Mouse (Mus musculus): ENCODE results near the gene Tmod4. TPM values are rescaled to one million over a fixed set of nuclear protein-coding genes. Genes with fewer than 3 reads are reported as not detected.

The Tmod4 gene
- polyA plus RNA-seq, 1 experiment from 2014 or later: 1.2 TPM

GRCm38 (mm10) chr3:95147924-95148323 lies 23.6 kb downstream of the Tmod4 start:
- no peak for ATAC-seq (ENCODE audit: insufficient read depth)
- no peaks in the 10 kb centered on the region for H3K36me3 ChIP-seq (ENCODE audit: insufficient read depth)
- no peak for TF ChIP-seq CTCF (IDR thresholded peaks at IDR 0.05; ENCODE audit: low read depth)
- WGBS: 55% methylated on average over 3 of the region's 3 CpGs
- H3K4me3 ChIP-seq (ENCODE audit: low read depth, low read length): no peak overlapping the region
- no peak overlapping the region for H3K9ac ChIP-seq
- no peaks in the 10 kb centered on the region for H3K9me3 ChIP-seq (ENCODE audit: low read depth, low read length)
- H3K4me1 ChIP-seq (ENCODE audit: insufficient read depth): no peaks in the 10 kb centered on the region
- no peak overlapping the region for H3K4me2 ChIP-seq
- no peak overlapping the region for H3K27ac ChIP-seq (ENCODE audit: low read depth)
- H3K27me3 ChIP-seq (ENCODE audit: insufficient read depth, low read length): no peaks in the 10 kb centered on the region
- no peak for DNase-seq

GRCm38 (mm10) chr3:95153874-95154273 lies 29.6 kb downstream of the Tmod4 start:
- Histone ChIP-seq H3K4me1 (ENCODE audit: insufficient read depth) (no peaks in the 10 kb centered on the region), H3K4me3 (ENCODE audit: low read depth, low read length) (no peak overlapping the region), H3K27me3 (ENCODE audit: insufficient read depth, low read length) (no peaks in the 10 kb centered on the region), H3K27ac (ENCODE audit: low read depth) (no peak overlapping the region), H3K4me2 (no peak overlapping the region), H3K36me3 (ENCODE audit: insufficient read depth) (no peaks in the 10 kb centered on the region), H3K9me3 (ENCODE audit: low read depth, low read length) (no peaks in the 10 kb centered on the region), H3K9ac (no peak overlapping the region)
- ATAC-seq (ENCODE audit: insufficient read depth): no peak
- DNase-seq: peak; percentile 38
- WGBS: 49% methylated on average over 4 of the region's 4 CpGs
- TF ChIP-seq CTCF (IDR thresholded peaks at IDR 0.05; ENCODE audit: low read depth): peak; percentile 54

DNA sequence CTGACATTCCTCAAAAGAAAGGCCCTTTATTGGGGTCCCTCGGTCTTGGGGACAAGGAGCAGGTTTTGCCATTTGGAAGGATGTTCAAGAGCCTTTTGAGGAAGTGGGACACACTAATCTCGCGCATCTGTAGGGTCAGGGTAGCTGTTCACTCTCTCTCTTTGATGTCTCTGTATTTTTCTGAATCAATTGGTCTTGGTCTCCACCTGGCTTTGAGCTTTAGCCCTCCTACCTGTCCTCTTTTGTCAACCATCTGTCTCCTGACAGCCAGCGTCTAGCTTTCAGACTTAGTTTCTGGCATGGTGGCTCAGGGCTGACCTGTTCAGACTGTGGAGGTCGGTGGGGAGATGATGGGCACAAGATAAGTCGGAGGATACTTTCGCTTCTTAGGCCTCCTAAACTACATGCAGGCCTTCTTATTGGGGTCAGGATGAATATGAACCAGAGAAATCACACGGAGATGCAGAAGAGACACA lies 35.3 kb downstream of the Tmod4 start:
- Histone ChIP-seq H3K27ac (ENCODE audit: low read depth) (no peak overlapping the region), H3K9ac (peak overlapping the region; percentile 32), H3K9me3 (ENCODE audit: low read depth, low read length) (no peaks in the 10 kb centered on the region), H3K4me3 (ENCODE audit: low read depth, low read length) (peak overlapping the region; percentile 77), H3K4me2 (peak overlapping the region; percentile 93), H3K4me1 (ENCODE audit: insufficient read depth) (peaks cover 19% of the 10 kb centered on the region), H3K27me3 (ENCODE audit: insufficient read depth, low read length) (no peaks in the 10 kb centered on the region), H3K36me3 (ENCODE audit: insufficient read depth) (peaks cover under 1% of the 10 kb centered on the region; the same call in 1 of the 2 replicates)
- no peak for DNase-seq
- ATAC-seq (ENCODE audit: insufficient read depth): no peak
- 16% methylated on average over 8 of the region's 8 CpGs for WGBS
- TF ChIP-seq CTCF (IDR thresholded peaks at IDR 0.05; ENCODE audit: low read depth): no peak

- peak within 1 kb of the TSS; percentile 77 for H3K4me3 ChIP-seq (ENCODE audit: low read depth, low read length)
- no peaks in the 10 kb centered on the region for H3K27me3 ChIP-seq (ENCODE audit: insufficient read depth, low read length)
- TF ChIP-seq CTCF (IDR thresholded peaks at IDR 0.05; ENCODE audit: low read depth): no peak
- peak within 1 kb of the TSS; percentile 63 for H3K9ac ChIP-seq
- ATAC-seq (ENCODE audit: insufficient read depth) (peak; percentile 97), DNase-seq (peak; percentile 94)
- H3K4me1 ChIP-seq (ENCODE audit: insufficient read depth): peaks cover 19% of the 10 kb centered on the region
- under 1% methylated on average over 66 of the region's 66 CpGs for WGBS
- H3K9me3 ChIP-seq (ENCODE audit: low read depth, low read length): no peaks in the 10 kb centered on the region
- peak within 1 kb of the TSS; percentile 93 for H3K4me2 ChIP-seq
- H3K36me3 ChIP-seq (ENCODE audit: insufficient read depth): peaks cover 3% of the 10 kb centered on the region; the same call in 1 of the 2 replicates
- no peak within 1 kb of the TSS for H3K27ac ChIP-seq (ENCODE audit: low read depth)
These were observed 36.0 kb downstream of the Tmod4 start, which contains the start of gene Sema6c for GRCm38 (mm10) chr3:95159987-95160963. TSS of gene Sema6c (plus strand) at chr3:95160457.

DNA sequence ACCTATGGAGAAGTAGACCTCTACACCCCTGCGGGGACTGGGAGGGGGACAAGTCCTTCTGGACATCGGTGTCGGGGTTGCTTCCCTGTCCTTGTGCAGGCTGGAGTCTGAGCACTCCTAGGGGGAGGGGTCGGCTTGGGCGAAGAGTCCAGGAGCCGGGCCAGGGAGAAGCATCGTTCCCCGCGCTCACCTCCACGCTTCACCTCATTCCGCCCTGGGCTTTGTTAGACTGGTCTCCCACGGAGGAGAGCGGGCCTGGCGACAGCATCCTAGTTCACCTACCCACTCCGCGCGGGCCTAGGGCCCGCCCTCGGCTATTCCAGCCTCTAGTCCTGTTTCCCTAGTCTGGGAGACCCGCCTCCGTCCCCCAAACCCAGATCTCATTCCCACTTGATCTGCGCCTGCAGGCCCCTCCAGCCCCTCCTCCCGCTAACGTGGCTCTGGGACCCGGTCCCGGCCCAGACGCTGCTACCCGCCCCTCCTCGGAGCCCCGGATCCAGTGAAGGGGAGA lies 36.8 kb downstream of the Tmod4 start:
- Histone ChIP-seq H3K4me2 (peak overlapping the region; percentile 93), H3K4me1 (ENCODE audit: insufficient read depth) (peaks cover 19% of the 10 kb centered on the region), H3K36me3 (ENCODE audit: insufficient read depth) (peaks cover 7% of the 10 kb centered on the region; the same call in 1 of the 2 replicates), H3K27me3 (ENCODE audit: insufficient read depth, low read length) (no peaks in the 10 kb centered on the region), H3K4me3 (ENCODE audit: low read depth, low read length) (peak overlapping the region; percentile 77), H3K9me3 (ENCODE audit: low read depth, low read length) (no peaks in the 10 kb centered on the region), H3K27ac (ENCODE audit: low read depth) (no peak overlapping the region), H3K9ac (peak overlapping the region; percentile 63)
- DNase-seq: peak; percentile 35
- peak; percentile 12; the same call in 1 of the 2 replicates for ATAC-seq (ENCODE audit: insufficient read depth)
- no peak for TF ChIP-seq CTCF (IDR thresholded peaks at IDR 0.05; ENCODE audit: low read depth)
- WGBS: under 1% methylated on average over 30 of the region's 30 CpGs

DNA sequence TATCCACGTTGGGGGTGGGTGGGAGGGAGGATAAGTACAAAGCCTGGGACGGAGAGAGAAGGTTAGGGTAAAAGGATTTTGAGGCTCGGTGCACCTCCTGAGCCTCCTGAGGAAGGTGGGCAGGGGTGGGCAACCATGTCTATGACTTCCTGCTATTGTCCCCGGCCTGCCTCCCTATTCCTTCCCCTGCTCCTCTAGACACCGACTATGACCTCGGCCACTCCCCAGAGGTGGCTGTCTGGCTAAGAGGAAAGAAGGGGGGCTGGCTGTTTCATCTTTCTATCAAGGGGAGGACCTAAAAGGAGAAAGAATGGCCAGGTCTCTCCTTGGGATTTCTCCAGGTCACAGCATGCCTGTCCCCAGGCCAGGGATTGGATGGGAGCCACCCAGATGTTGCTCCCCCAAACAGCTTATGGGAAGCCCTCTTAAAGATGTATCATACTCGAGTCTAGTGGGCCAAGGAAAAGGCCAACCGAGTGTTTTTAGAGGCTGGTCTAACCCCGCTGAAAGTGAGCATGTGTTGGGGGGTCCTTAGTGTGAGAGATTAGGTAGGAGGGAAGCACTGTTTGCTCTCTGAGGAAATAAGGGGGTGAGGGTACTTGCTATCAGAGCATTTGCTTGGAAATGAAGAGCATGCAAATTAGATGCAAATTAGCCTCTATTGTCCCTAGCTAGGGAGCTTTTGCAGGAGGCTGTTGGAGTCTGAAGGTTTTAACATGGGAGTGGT lies 37.5 kb downstream of the Tmod4 start:
- no peak for TF ChIP-seq CTCF (IDR thresholded peaks at IDR 0.05; ENCODE audit: low read depth)
- WGBS: 5% methylated on average over 9 of the region's 9 CpGs
- peak overlapping the region; percentile 63 for H3K9ac ChIP-seq
- H3K36me3 ChIP-seq (ENCODE audit: insufficient read depth): peaks cover 9% of the 10 kb centered on the region; the same call in 1 of the 2 replicates
- H3K9me3 ChIP-seq (ENCODE audit: low read depth, low read length): no peaks in the 10 kb centered on the region
- ATAC-seq (ENCODE audit: insufficient read depth) (no peak), DNase-seq (peak; percentile 43)
- H3K4me3 ChIP-seq (ENCODE audit: low read depth, low read length): peak overlapping the region; percentile 77
- H3K4me2 ChIP-seq: peak overlapping the region; percentile 93
- H3K27me3 ChIP-seq (ENCODE audit: insufficient read depth, low read length): no peaks in the 10 kb centered on the region
- H3K4me1 ChIP-seq (ENCODE audit: insufficient read depth): peaks cover 19% of the 10 kb centered on the region
- H3K27ac ChIP-seq (ENCODE audit: low read depth): no peak overlapping the region

Measured in lung, embryonic 14.5 days (tissue).